Mouse (Mus musculus): ENCODE results near the gene Foxn3.

DNA sequence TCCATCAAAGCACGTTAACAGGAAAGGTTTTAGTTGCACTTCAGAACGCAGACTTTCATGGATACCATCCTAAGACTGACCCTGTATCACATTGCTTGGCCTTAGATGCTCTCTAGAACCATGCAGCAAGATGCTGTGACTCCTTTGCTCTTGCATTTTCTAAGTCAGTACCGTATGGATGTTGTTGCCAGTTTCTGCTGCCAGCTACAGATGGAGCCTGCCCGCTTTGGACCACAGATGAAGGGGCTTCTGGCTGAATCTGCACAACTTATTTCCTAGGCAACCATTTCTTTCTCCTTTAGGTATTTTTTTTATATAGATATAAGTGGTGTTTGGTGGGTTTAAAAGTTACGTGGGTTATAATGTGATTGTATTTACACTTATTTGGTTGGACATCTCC is 407.5 kb downstream of the Foxn3 start:
- TF ChIP-seq CTCF (IDR thresholded peaks at IDR 0.05; ENCODE audit: low read depth, low read length): no peak
- TF ChIP-seq POLR2A (IDR thresholded peaks at IDR 0.05; ENCODE audit: extremely low read depth, insufficient read depth, low read length): no peak

Data from liver, adult 2 months (tissue).